In genomic region chr6:49159971-49160370, GRCm38 (mm10) we compare ENCODE assay signal across 22 mouse cellular contexts.
"Had no signal": no experiment of that assay in that cellular context is flagged by ENCODE, and none has a peak within 500 bp of the region (broad histone marks: within the 10 kb centered on the region; RNA-seq: fewer than 3 reads in every experiment).

No protein-coding gene starts in this region.

- ATAC-seq: hindbrain, embryonic 16.5 days; inflammation-experienced regulatory T-cells, adult 6 months; intestine, embryonic 15.5 days had no signal

- DNase-seq: gastrocnemius, adult 2 months; gastrocnemius, postnatal 10 days; gastrocnemius, postnatal 25 days; heart, adult 18-20 months; heart, postnatal 10 days; heart, postnatal 4 days; kidney, adult 2 months; kidney, adult 9 months; kidney, postnatal 14 days; kidney, postnatal 36 days; layer of hippocampus, adult 9-11 months; layer of hippocampus, postnatal 36 days; left cerebral cortex, postnatal 4 days had no signal

- H3K36me3 ChIP-seq: heart, embryonic 10.5 days; heart, embryonic 12.5 days; hindbrain, embryonic 12.5 days; intestine, embryonic 15.5 days; kidney, embryonic 15.5 days; limb, embryonic 13.5 days; limb, embryonic 15.5 days had no signal

- H3K27me3 ChIP-seq: heart, embryonic 12.5 days; hindbrain, embryonic 12.5 days; intestine, embryonic 15.5 days; kidney, embryonic 15.5 days; limb, embryonic 13.5 days; limb, embryonic 15.5 days had no signal
